Mouse (Mus musculus) G1E-ER4 (cell line): ENCODE data around the gene Sel1l2. TPM values are rescaled to one million over a fixed set of nuclear protein-coding genes. Genes with fewer than 3 reads are reported as not detected.

Experiments used
- GATA1 ChIP-seq: IDR thresholded peaks from one replicate; pipeline ENCODE4 v1.8.0; 2012; ENCODE audit warnings: low read length, inconsistent platforms
- polyA plus RNA-seq: library from polyadenylated mRNA; stranded (reverse); fragments of >175 nt; gene quantifications from 2 replicates; pipeline ENCODE4 v1.2.3, GENCODE M21; 2012

Gene Sel1l2
- not detected in 2 replicates for polyA plus RNA-seq

- TF ChIP-seq GATA1: no peak
Measured at GRCm38 (mm10) chr2:140389525-140389924, at the start of gene Sel1l2. Sel1l2 (minus strand) TSS chr2:140389706.

- TF ChIP-seq GATA1: no peak
Measured at GRCm38 (mm10) chr2:140439081-140439480, 49.6 kb upstream of the Sel1l2 start.

- no peak for TF ChIP-seq GATA1
Measured at GRCm38 (mm10) chr2:140427283-140427682, 37.8 kb upstream of the Sel1l2 start.

GRCm38 (mm10) chr2:140425844-140426243 lies 36.3 kb upstream of the Sel1l2 start:
- TF ChIP-seq GATA1: no peak

- no peak for TF ChIP-seq GATA1
Measured at GRCm38 (mm10) chr2:140395744-140396231, 6.3 kb upstream of the Sel1l2 start.

- TF ChIP-seq GATA1: no peak
Measured at GRCm38 (mm10) chr2:140395179-140395578, 5.7 kb upstream of the Sel1l2 start, which contains the start of gene Macrod2. Macrod2 (plus strand) TSS chr2:140395309.

GRCm38 (mm10) chr2:140364804-140365203 lies 24.7 kb downstream of the Sel1l2 start:
- no peak for TF ChIP-seq GATA1

GRCm38 (mm10) chr2:140359905-140360304 lies 29.6 kb downstream of the Sel1l2 start:
- no peak for TF ChIP-seq GATA1

- no peak for TF ChIP-seq GATA1
Measured at GRCm38 (mm10) chr2:140342394-140342793, 47.1 kb downstream of the Sel1l2 start.

- TF ChIP-seq GATA1: no peak
Measured at GRCm38 (mm10) chr2:140330508-140331306, 58.8 kb downstream of the Sel1l2 start.

GRCm38 (mm10) chr2:140302976-140303708 lies 86.4 kb downstream of the Sel1l2 start:
- TF ChIP-seq GATA1: no peak

GRCm38 (mm10) chr2:140297155-140297554 lies 92.4 kb downstream of the Sel1l2 start:
- TF ChIP-seq GATA1: no peak

- no peak for TF ChIP-seq GATA1
Measured at GRCm38 (mm10) chr2:140293820-140294219, 95.7 kb downstream of the Sel1l2 start.

- TF ChIP-seq GATA1: no peak
Measured at GRCm38 (mm10) chr2:140280808-140281207, 108.7 kb downstream of the Sel1l2 start.

GRCm38 (mm10) chr2:140255595-140256141 lies 133.8 kb downstream of the Sel1l2 start:
- TF ChIP-seq GATA1: no peak

GRCm38 (mm10) chr2:140254256-140254655 lies 135.2 kb downstream of the Sel1l2 start:
- TF ChIP-seq GATA1: no peak
